ENCODE assay signal across 11 mouse cellular contexts in genomic region chr3:127481658-127482057, GRCm38 (mm10). TPM values are rescaled to one million over a fixed set of nuclear protein-coding genes. Genes with fewer than 3 reads are reported as not detected.
"Had no signal": no experiment of that assay in that cellular context is flagged by ENCODE, and none has a peak within 500 bp of the region (broad histone marks: within the 10 kb centered on the region; RNA-seq: fewer than 3 reads in every experiment).

No protein-coding gene starts in this region.

- H3K4me2 ChIP-seq: limb, embryonic 15.5 days; liver, embryonic 12.5 days; lung, embryonic 14.5 days; neural tube, embryonic 12.5 days had no signal

- H3K9ac ChIP-seq: limb, embryonic 15.5 days; liver, embryonic 12.5 days; lung, embryonic 14.5 days; neural tube, embryonic 12.5 days had no signal

- H3K9me3 ChIP-seq: limb, embryonic 15.5 days; liver, embryonic 12.5 days; neural tube, embryonic 12.5 days had no signal

- DNase-seq: kidney, postnatal 25 days; layer of hippocampus, adult 9-11 months; layer of hippocampus, postnatal 36 days; lung, embryonic 14.5 days; lung, postnatal 14 days; thymus, postnatal 4 days had no signal

- ATAC-seq: liver, embryonic 12.5 days had no signal

- H3K27me3 ChIP-seq: limb, embryonic 15.5 days; liver, embryonic 12.5 days; neural tube, embryonic 12.5 days had no signal

- H3K4me1 ChIP-seq: limb, embryonic 15.5 days had no signal

- H3K4me3 ChIP-seq: limb, embryonic 15.5 days; liver, embryonic 12.5 days; neural tube, embryonic 12.5 days had no signal

- H3K27ac ChIP-seq: limb, embryonic 15.5 days; liver, embryonic 12.5 days; neural tube, embryonic 12.5 days; stomach, postnatal 0 days had no signal

- H3K36me3 ChIP-seq: limb, embryonic 15.5 days; liver, embryonic 12.5 days; neural tube, embryonic 12.5 days had no signal

RNA-seq across cellular contexts. Expression of gene Ank2, which starts 17.5 kb away (rescaled TPM):
- total RNA-seq: monocyte, adult 5-6 weeks had no signal
